Mouse (Mus musculus): Measurements from ENCODE around the gene Ankrd44. TPM values are rescaled to one million over a fixed set of nuclear protein-coding genes. Genes with fewer than 3 reads are reported as not detected.

Ankrd44 gene
- polyA plus RNA-seq, 1 experiment from 2014 or later = 20.9 TPM

DNA sequence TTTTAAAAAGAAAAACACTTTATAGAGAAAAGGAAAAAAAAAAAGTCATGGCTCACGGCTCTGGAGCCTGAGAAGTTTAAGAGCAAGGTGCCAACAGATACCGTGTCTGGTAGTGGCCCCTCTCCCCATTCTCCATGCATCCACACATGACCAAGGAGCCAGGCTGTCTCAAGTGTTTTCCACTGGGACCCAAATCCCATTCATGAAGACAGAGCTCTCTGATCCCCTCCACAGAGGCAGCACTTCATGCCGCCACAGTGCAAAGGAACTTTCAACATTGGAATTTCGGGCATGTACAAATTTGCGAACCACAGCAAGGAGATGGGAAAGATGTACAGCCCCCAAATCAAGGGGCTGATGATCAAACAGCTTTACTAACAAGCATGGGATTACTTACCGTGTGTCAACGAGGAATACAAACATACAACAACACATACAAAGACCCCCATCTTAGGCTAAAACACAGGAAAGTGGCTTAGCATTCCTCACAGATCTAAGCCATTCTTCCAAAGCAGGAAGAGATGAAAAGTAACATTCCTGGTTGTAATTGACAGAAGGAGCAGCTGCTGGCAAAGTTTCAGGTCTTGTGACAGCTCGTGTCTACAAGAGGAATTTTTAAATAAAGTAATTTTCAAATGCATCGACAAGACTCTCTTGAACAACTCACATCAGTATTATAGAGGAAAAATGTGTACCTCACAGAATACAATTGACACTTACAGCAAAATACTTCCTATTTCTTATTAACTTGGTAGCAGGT is 53.1 kb downstream of the Ankrd44 start:
- Histone ChIP-seq H3K4me1 (peaks cover 7% of the 10 kb centered on the region; the same call in 1 of the 2 replicates), H3K27me3 (no peaks in the 10 kb centered on the region), H3K9me3 (replicated peaks) (no peaks in the 10 kb centered on the region), H3K4me2 (replicated peaks) (no peak overlapping the region), H3K4me3 (no peak overlapping the region), H3K9ac (no peak overlapping the region), H3K27ac (no peak overlapping the region), H3K36me3 (no peaks in the 10 kb centered on the region)
- 74% methylated on average over 9 of the region's 9 CpGs for WGBS
- no peak for ATAC-seq (ENCODE audit: low FRiP score)

DNA sequence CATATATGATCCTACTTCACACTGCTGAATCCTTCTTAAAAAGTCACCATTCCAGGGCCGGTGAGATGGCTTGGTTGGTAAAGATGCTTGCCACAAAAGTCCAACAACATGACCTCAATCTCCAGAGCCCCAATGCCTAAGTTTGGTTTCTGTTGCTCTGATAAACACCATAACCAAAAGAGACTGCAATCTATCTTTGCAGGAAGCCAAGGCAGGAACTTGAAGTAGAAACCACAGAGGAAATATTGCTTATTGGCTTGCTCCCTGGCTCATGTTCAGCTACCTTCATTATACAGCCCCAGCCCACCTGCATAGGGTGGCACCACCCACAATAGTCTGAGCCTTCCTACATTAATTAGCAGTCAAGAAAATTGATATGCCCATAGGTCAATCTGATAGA is 54.9 kb downstream of the Ankrd44 start:
- Histone ChIP-seq H3K4me3 (no peak overlapping the region), H3K27ac (no peak overlapping the region), H3K27me3 (no peaks in the 10 kb centered on the region), H3K9ac (no peak overlapping the region), H3K36me3 (no peaks in the 10 kb centered on the region), H3K4me2 (replicated peaks) (no peak overlapping the region), H3K9me3 (replicated peaks) (no peaks in the 10 kb centered on the region), H3K4me1 (peaks cover 13% of the 10 kb centered on the region)
- 100% methylated on average over 1 of the region's 1 CpGs for WGBS
- ATAC-seq (ENCODE audit: low FRiP score) = no peak

DNA sequence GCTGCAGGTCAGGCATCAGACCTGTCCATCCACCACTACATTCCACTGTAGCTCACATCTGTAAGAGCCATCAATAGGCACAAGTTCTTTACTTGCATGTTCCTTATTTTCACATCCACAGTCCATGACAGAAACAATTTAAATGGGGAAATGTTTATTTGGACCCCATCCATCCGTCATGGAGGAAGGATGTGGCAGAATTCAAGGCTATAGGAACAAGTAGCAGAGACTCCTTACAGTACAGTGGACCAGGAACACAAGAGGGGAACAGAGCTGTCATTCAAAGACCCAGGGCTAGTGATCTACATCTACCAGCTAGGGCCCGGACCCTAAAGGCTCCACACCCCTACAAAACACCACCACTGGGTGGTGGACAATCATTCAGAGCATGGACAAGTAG is 55.6 kb downstream of the Ankrd44 start:
- Histone ChIP-seq H3K9me3 (replicated peaks) (no peaks in the 10 kb centered on the region), H3K27ac (no peak overlapping the region), H3K4me1 (peaks cover 18% of the 10 kb centered on the region), H3K36me3 (no peaks in the 10 kb centered on the region), H3K4me3 (no peak overlapping the region), H3K27me3 (no peaks in the 10 kb centered on the region), H3K9ac (no peak overlapping the region), H3K4me2 (replicated peaks) (no peak overlapping the region)
- 86% methylated on average over 2 of the region's 2 CpGs for WGBS
- ATAC-seq (ENCODE audit: low FRiP score) = no peak

DNA sequence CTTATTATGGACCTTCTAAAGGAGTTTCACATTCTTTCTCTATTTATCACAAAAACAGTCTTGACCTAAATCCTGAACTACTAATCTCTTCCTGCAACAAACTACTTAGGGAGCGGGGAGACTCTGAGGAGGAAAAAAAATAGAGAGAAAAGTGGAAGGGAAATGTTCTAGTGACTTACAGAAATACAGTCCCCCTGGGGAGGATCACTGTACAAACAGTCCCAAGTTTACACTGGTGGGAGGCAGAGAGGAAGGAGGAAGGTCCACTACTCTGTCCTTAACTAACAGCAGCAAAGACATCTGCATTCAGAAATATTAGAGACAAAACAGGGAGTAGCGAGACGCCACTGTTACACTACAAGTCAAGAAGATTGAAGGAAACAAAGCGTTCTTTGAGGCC is 59.0 kb downstream of the Ankrd44 start:
- WGBS = 44% methylated on average over 4 of the region's 4 CpGs
- Histone ChIP-seq H3K36me3 (no peaks in the 10 kb centered on the region), H3K27ac (peak overlapping the region; percentile 60; the same call in 1 of the 2 replicates), H3K4me3 (no peak overlapping the region), H3K27me3 (no peaks in the 10 kb centered on the region), H3K4me2 (replicated peaks) (no peak overlapping the region), H3K9ac (no peak overlapping the region), H3K4me1 (peaks cover 22% of the 10 kb centered on the region), H3K9me3 (replicated peaks) (no peaks in the 10 kb centered on the region)
- no peak for ATAC-seq (ENCODE audit: low FRiP score)

DNA sequence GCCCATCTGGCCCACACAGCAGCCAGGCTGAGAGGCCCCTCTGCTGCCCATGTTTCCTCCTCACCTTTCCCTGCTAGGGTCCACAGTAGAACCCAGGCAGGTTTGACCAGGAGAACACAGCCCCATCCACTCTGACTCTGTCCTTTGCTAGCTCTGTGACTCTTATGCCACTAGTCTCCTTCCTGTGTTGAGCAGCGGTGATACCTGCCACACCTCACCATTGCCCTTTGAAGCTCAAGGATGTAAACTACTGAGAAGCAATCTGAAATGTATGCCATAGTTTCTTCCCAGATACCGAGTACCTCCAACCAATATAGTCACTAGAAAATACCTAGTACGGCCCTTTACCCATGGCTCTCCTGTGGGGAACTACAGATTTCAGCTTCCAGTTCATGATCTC is 60.1 kb downstream of the Ankrd44 start:
- Histone ChIP-seq H3K4me1 (peaks cover 27% of the 10 kb centered on the region), H3K4me3 (no peak overlapping the region), H3K27ac (no peak overlapping the region), H3K4me2 (replicated peaks) (no peak overlapping the region), H3K27me3 (no peaks in the 10 kb centered on the region), H3K36me3 (no peaks in the 10 kb centered on the region), H3K9me3 (replicated peaks) (no peaks in the 10 kb centered on the region), H3K9ac (no peak overlapping the region)
- WGBS = 85% methylated on average over 3 of the region's 3 CpGs
- ATAC-seq (ENCODE audit: low FRiP score) = no peak

DNA sequence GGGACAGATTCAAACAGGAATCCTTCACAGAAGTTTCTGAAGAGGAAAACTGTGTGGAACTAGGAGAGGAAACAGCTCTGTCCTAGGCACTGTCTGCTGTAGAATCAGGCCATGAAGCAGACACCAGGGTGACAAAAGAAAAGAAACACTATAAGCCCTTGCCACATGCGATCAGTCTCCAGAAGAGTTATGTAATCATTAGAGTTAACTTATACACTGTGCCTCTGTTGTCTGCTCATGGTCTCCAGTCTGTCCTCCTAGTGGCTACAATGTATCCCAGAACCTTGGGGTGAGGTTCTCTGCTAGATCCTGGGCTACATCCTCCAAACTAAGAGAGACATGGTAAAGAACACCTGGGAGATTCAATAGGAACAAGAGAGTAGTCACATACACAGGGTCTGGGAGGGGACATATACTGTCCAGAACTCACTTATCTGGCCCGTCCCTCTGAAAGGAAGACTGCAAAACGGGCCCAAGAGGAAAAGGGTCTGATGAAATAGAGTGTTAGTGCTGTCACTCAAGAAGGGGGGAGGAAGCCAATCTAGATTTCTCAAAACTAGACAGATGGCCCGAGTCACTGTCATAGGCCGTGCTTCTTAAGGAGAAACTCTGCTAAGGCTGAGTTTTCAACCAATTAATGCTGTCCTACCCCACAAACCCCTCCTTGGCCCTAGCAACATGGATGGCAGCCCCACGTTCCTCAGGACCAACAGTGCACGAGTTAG is 61.1 kb downstream of the Ankrd44 start:
- H3K27me3 ChIP-seq = no peaks in the 10 kb centered on the region
- H3K4me2 ChIP-seq (replicated peaks) = no peak overlapping the region
- no peak for ATAC-seq (ENCODE audit: low FRiP score)
- no peak overlapping the region for H3K9ac ChIP-seq
- H3K9me3 ChIP-seq (replicated peaks) = no peaks in the 10 kb centered on the region
- H3K4me1 ChIP-seq = peaks cover 32% of the 10 kb centered on the region
- H3K27ac ChIP-seq = no peak overlapping the region
- 89% methylated on average over 7 of the region's 7 CpGs for WGBS
- H3K36me3 ChIP-seq = no peaks in the 10 kb centered on the region
- H3K4me3 ChIP-seq = no peak overlapping the region

DNA sequence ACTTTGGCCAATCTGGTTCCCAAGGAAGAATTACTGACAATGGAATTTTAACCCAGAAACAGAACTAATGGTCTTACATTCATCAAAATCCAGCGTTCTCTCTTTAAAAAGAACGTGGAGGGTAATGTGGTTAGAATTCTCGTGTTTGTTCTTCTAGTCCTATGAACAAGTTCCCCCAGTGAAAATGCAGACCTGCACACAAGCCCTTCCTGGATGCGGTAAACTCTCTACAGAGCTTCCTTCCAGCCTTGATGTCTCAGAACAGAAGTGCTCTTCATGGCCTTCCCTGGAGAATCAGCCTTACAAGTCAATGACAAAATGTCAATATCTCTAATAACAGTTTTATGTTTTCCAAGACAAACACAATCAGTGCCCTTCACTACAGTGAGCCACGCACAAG is 65.8 kb downstream of the Ankrd44 start:
- ATAC-seq (ENCODE audit: low FRiP score) = no peak
- Histone ChIP-seq H3K27me3 (no peaks in the 10 kb centered on the region), H3K4me1 (peaks cover 14% of the 10 kb centered on the region), H3K4me3 (no peak overlapping the region), H3K4me2 (replicated peaks) (no peak overlapping the region), H3K9me3 (replicated peaks) (no peaks in the 10 kb centered on the region), H3K9ac (no peak overlapping the region), H3K36me3 (no peaks in the 10 kb centered on the region), H3K27ac (no peak overlapping the region)
- WGBS = 84% methylated on average over 5 of the region's 5 CpGs

DNA sequence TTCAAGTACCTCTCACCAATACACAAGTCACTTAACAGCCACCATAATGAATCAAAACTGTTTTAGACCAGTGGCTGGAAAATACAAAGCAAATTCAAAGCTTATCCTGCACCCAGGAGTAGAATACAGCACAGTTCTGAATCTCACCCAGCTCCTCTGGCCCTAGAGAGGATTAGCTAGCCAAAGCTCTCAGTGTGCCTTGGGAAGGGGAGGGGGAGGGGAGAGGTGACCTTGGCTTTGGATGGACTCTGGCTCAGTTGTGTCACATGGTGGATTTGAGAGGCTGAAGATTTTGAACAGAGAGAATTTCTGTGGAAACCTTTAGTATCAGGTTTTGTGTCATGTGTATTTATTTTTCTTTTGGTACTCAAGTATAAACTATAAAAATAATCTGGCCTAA is 66.3 kb downstream of the Ankrd44 start:
- no peaks in the 10 kb centered on the region for H3K36me3 ChIP-seq
- no peaks in the 10 kb centered on the region for H3K27me3 ChIP-seq
- peaks cover 14% of the 10 kb centered on the region for H3K4me1 ChIP-seq
- H3K4me2 ChIP-seq (replicated peaks) = no peak overlapping the region
- H3K27ac ChIP-seq = no peak overlapping the region
- H3K9ac ChIP-seq = no peak overlapping the region
- no peaks in the 10 kb centered on the region for H3K9me3 ChIP-seq (replicated peaks)
- no peak overlapping the region for H3K4me3 ChIP-seq
- no peak for ATAC-seq (ENCODE audit: low FRiP score)

DNA sequence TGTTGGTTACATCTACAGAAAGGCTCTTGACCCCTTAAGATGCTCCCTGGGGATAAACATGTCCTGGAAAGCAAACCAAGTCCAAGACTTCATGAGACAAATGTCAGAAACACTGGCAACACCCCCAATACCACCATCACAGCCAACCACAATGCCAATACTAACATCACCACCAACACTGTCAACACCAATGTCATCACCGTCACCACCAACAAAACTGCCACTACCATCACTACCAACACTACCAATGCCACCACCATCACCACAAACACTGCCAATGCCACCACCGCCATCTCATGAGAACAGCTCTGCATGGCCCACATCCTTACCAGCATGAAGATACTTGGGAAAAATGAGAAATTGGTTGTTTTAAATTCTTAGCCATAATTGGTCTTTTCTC is 67.3 kb downstream of the Ankrd44 start:
- H3K9me3 ChIP-seq (replicated peaks) = no peaks in the 10 kb centered on the region
- H3K9ac ChIP-seq = no peak overlapping the region
- no peak overlapping the region for H3K4me3 ChIP-seq
- H3K27ac ChIP-seq = no peak overlapping the region
- H3K4me1 ChIP-seq = peaks cover 14% of the 10 kb centered on the region
- no peak for ATAC-seq (ENCODE audit: low FRiP score)
- no peaks in the 10 kb centered on the region for H3K27me3 ChIP-seq
- 92% methylated on average over 2 of the region's 2 CpGs for whole genome bisulfite sequencing
- no peak overlapping the region for H3K4me2 ChIP-seq (replicated peaks)
- H3K36me3 ChIP-seq = no peaks in the 10 kb centered on the region

DNA sequence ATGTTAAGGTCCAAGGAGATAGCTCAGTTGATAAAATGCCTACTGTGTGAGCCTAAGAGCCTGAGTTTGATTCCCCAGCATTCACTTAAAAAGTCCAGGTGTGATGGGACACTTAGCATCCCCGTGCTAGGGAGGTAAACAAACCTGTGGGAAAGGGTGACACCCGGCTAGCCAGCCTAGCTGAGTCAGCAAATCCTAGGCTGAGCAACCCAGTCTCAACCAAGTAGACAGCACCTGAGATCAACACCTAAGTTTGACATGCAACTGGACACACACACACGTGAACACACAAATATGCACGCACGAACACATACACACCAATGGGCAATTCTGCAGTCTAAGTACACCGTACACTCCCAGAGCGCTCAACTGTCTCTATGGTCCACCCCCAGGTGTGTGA is 69.7 kb downstream of the Ankrd44 start:
- WGBS = 94% methylated on average over 7 of the region's 7 CpGs
- Histone ChIP-seq H3K9ac (no peak overlapping the region), H3K36me3 (no peaks in the 10 kb centered on the region), H3K9me3 (replicated peaks) (no peaks in the 10 kb centered on the region), H3K27ac (no peak overlapping the region), H3K4me2 (replicated peaks) (no peak overlapping the region), H3K4me3 (no peak overlapping the region), H3K27me3 (no peaks in the 10 kb centered on the region), H3K4me1 (peaks cover 15% of the 10 kb centered on the region)
- ATAC-seq (ENCODE audit: low FRiP score) = no peak

DNA sequence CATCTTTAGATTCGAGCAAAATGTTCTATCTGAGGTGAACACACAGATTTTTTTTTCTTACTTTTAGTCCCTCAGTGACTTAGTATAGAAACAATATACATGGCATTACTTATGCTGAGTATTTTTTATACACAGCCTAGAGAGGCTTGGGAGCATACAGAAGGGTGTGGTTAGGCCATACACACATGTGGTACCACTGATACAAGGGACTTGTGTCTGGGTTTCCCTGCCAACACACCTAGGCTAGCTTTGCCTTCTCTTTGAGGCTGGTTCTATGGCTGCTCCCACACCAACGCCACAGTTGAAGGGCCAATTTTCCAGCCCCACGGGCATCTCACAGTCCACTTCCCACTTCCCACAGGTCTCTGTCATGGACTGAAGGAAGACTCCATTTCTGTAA is 70.2 kb downstream of the Ankrd44 start:
- peaks cover 12% of the 10 kb centered on the region for H3K4me1 ChIP-seq
- H3K9me3 ChIP-seq (replicated peaks) = no peaks in the 10 kb centered on the region
- H3K36me3 ChIP-seq = no peaks in the 10 kb centered on the region
- no peak overlapping the region for H3K4me3 ChIP-seq
- H3K27ac ChIP-seq = no peak overlapping the region
- ATAC-seq (ENCODE audit: low FRiP score) = no peak
- no peaks in the 10 kb centered on the region for H3K27me3 ChIP-seq
- WGBS = 85% methylated on average over 3 of the region's 3 CpGs
- H3K9ac ChIP-seq = no peak overlapping the region
- no peak overlapping the region for H3K4me2 ChIP-seq (replicated peaks)

DNA sequence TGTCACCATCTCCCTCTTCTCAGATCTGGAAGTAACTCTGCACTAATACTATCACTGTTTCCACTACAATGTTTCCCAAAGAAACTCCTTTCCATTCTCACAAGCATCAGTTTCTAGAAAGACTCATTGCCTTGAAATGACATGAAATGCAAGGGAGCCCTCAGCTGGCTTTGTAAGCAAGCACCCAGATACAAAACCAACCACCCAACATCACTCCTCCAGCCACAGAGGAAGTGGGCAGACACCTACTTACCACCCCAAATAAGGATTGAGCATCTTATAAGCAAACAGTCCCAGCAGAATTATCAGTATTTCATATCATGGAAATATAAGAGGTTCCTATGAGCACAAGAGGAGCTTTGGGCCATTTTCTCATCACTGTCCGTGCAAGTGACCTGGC is 71.8 kb downstream of the Ankrd44 start:
- ATAC-seq (ENCODE audit: low FRiP score) = no peak

More for the DNA sequence above, 71.8 kb downstream of the Ankrd44 start:
- Histone ChIP-seq H3K4me3 (no peak overlapping the region), H3K9me3 (replicated peaks) (no peaks in the 10 kb centered on the region), H3K27me3 (no peaks in the 10 kb centered on the region), H3K36me3 (no peaks in the 10 kb centered on the region), H3K4me1 (peaks cover 9% of the 10 kb centered on the region; the same call in 1 of the 2 replicates), H3K9ac (no peak overlapping the region), H3K4me2 (replicated peaks) (no peak overlapping the region), H3K27ac (no peak overlapping the region)
- WGBS = 89% methylated on average over 1 of the region's 1 CpGs
